Mouse (Mus musculus) thymus, adult 2 months (tissue): ENCODE results near the gene Trim41. TPM values are rescaled to one million over a fixed set of nuclear protein-coding genes. Genes with fewer than 3 reads are reported as not detected.
A peak's percentile ranks its signal among the peaks of the same experiment; 100 is the strongest.

Source experiments
- DNase-seq: peaks from one replicate; pipeline ENCODE4 v3.0.0; 2021
- H3K27ac ChIP-seq: fragments of 200-500 bp; 2 replicates; pipeline ENCODE4 v1.5.1; 2012; ENCODE audit warnings: low read length, control low read depth; ENCODE audit not compliant: control insufficient read depth, insufficient read depth
- H3K27me3 ChIP-seq: fragments of 200-500 bp; 2 replicates; pipeline ENCODE4 v1.6.1; 2012; ENCODE audit warnings: mild to moderate bottlenecking, low read length, moderate library complexity, mixed read lengths; ENCODE audit not compliant: control insufficient read depth, insufficient read depth
- H3K36me3 ChIP-seq: fragments of 200-500 bp; 2 replicates; pipeline ENCODE4 v1.6.1; 2012; ENCODE audit warnings: mild to moderate bottlenecking, low read length, moderate library complexity; ENCODE audit not compliant: control insufficient read depth, insufficient read depth
- H3K4me1 ChIP-seq: fragments of 200-500 bp; replicated peaks from 2 replicates; pipeline ENCODE4 v1.6.1; 2012; ENCODE audit warnings: low read length; ENCODE audit not compliant: control insufficient read depth, insufficient read depth
- H3K4me3 ChIP-seq: fragments of 200-500 bp; 2 replicates; pipeline ENCODE4 v1.5.1; 2012; ENCODE audit warnings: mild to moderate bottlenecking, low read length, control low read depth, moderate library complexity; ENCODE audit not compliant: control insufficient read depth, insufficient read depth
- CTCF ChIP-seq: fragments of 200-500 bp; IDR thresholded peaks from 2 replicates; pipeline ENCODE4 v1.5.1; 2012; ENCODE audit warnings: mild to moderate bottlenecking, control low read depth, low read length, moderate library complexity, borderline replicate concordance; ENCODE audit not compliant: control insufficient read depth, poor library complexity, insufficient read depth; ENCODE audit errors: extremely low read depth
- POLR2A ChIP-seq: fragments of 200-500 bp; IDR thresholded peaks from 2 replicates; pipeline ENCODE4 v1.6.1; 2012; ENCODE audit warnings: mild to moderate bottlenecking, low read length, control low read depth, moderate library complexity; ENCODE audit not compliant: control insufficient read depth, poor library complexity, insufficient read depth; ENCODE audit errors: extremely low read depth
- WGBS: fragments of 180-500 bp; shearing (Covaris S2); methylation state at CpG from one replicate; pipeline ENCODE4 v1.1.7; 2018; 5-methylcytosine and 5-hydroxymethylcytosine counted together
- polyA plus RNA-seq: library from polyadenylated mRNA; depleted of rRNA; stranded (reverse); fragments of >200 nt; gene quantifications from 2 replicates; pipeline ENCODE4 v1.2.3, GENCODE M21; 2012

Trim41 gene
- polyA plus RNA-seq, 1 experiment = 41.7 TPM

GRCm38 (mm10) chr11:48838879-48839680, 21.9 kb upstream of the Trim41 start:
- H3K27ac ChIP-seq = no peak overlapping the region
- WGBS = 88% methylated on average over 10 of the region's 10 CpGs
- no peaks in the 10 kb centered on the region for H3K36me3 ChIP-seq
- no peaks in the 10 kb centered on the region for H3K27me3 ChIP-seq
- H3K4me1 ChIP-seq = peaks cover 17% of the 10 kb centered on the region
- DNase-seq = no peak
- no peak overlapping the region for H3K4me3 ChIP-seq
- TF ChIP-seq CTCF = no peak
- no peak for TF ChIP-seq POLR2A

GRCm38 (mm10) chr11:48838181-48838797, 21.1 kb upstream of the Trim41 start:
- 2% methylated on average over 16 of the region's 16 CpGs for WGBS

GRCm38 (mm10) chr11:48837310-48838180, 20.4 kb upstream of the Trim41 start:
- 1% methylated on average over 77 of the region's 77 CpGs for WGBS
- TF ChIP-seq CTCF = 0 out of 2 replicates have a peak, but pooled peaks have one; percentile 9
- TF ChIP-seq POLR2A = no peak
- Histone ChIP-seq H3K27me3 (no peaks in the 10 kb centered on the region), H3K36me3 (no peaks in the 10 kb centered on the region), H3K27ac (no peak overlapping the region), H3K4me3 (peak overlapping the region; percentile 98), H3K4me1 (peaks cover 21% of the 10 kb centered on the region)
- DNase-seq = peak; percentile 51

More at GRCm38 (mm10) chr11:48838181-48838797, 21.1 kb upstream of the Trim41 start:
- Histone ChIP-seq H3K4me3 (peak overlapping the region; percentile 98), H3K4me1 (peaks cover 17% of the 10 kb centered on the region), H3K36me3 (no peaks in the 10 kb centered on the region), H3K27me3 (no peaks in the 10 kb centered on the region), H3K27ac (no peak overlapping the region)
- DNase-seq = peak; percentile 16
- TF ChIP-seq POLR2A = no peak
- TF ChIP-seq CTCF = no peak

- no peak for TF ChIP-seq POLR2A
- TF ChIP-seq CTCF = no peak
- DNase-seq = no peak
- 54% methylated on average over 11 of the region's 11 CpGs for WGBS
- Histone ChIP-seq H3K4me3 (peak overlapping the region; percentile 98), H3K4me1 (peaks cover 21% of the 10 kb centered on the region), H3K36me3 (no peaks in the 10 kb centered on the region), H3K27ac (no peak overlapping the region), H3K27me3 (no peaks in the 10 kb centered on the region)
Observed at GRCm38 (mm10) chr11:48836990-48837309, 19.8 kb upstream of the Trim41 start.

- TF ChIP-seq POLR2A = no peak
- TF ChIP-seq CTCF = no peak
- WGBS = 82% methylated on average over 6 of the region's 6 CpGs
- no peak overlapping the region for H3K27ac ChIP-seq
- no peak for DNase-seq
- no peaks in the 10 kb centered on the region for H3K27me3 ChIP-seq
- no peak overlapping the region for H3K4me3 ChIP-seq
- H3K36me3 ChIP-seq = no peaks in the 10 kb centered on the region
- peaks cover 21% of the 10 kb centered on the region for H3K4me1 ChIP-seq
Observed at GRCm38 (mm10) chr11:48835923-48836322, 18.8 kb upstream of the Trim41 start.
